Mouse (Mus musculus) liver, embryonic 16.5 days (tissue): ENCODE data around the gene Snrnp70. TPM values are rescaled to one million over a fixed set of nuclear protein-coding genes. Genes with fewer than 3 reads are reported as not detected.

ENCODE experiments used
- ATAC-seq: fragments of 200-750 bp; cut with Nextera tagmentation; 2 replicates; pipeline ENCODE4 v1.8.0; 2017; ENCODE audit warnings: low read depth, mild to moderate bottlenecking, moderate number of reproducible peaks, moderate library complexity
- H3K27ac ChIP-seq: fragments of 300-500 bp; sonication (generic); 2 replicates; pipeline ENCODE4 v1.5.1; 2014; ENCODE audit warnings: mild to moderate bottlenecking, low read length
- H3K27me3 ChIP-seq: fragments of 300-500 bp; sonication (generic); 2 replicates; pipeline ENCODE4 v1.6.1; 2014; ENCODE audit warnings: low read depth, low read length, mixed read lengths; ENCODE audit not compliant: control insufficient read depth, insufficient read depth
- H3K36me3 ChIP-seq: fragments of 300-500 bp; sonication (generic); 2 replicates; pipeline ENCODE4 v1.6.1; 2014; ENCODE audit warnings: mild to moderate bottlenecking; ENCODE audit not compliant: control insufficient read depth, insufficient read depth
- H3K4me1 ChIP-seq: fragments of 300-500 bp; sonication (generic); 2 replicates; pipeline ENCODE4 v1.6.1; 2014; ENCODE audit warnings: low read depth, low read length, mixed read lengths; ENCODE audit not compliant: control insufficient read depth
- H3K4me2 ChIP-seq: fragments of 300-500 bp; sonication (generic); 2 replicates; pipeline ENCODE4 v1.6.1; 2014; ENCODE audit warnings: low read depth, low read length, mixed read lengths
- H3K4me3 ChIP-seq: fragments of 300-500 bp; sonication (generic); 2 replicates; pipeline ENCODE4 v1.5.1; 2014; ENCODE audit warnings: low read depth, mild to moderate bottlenecking, low read length
- H3K9ac ChIP-seq: fragments of 300-500 bp; sonication (generic); 2 replicates; pipeline ENCODE4 v1.6.1; 2014; ENCODE audit warnings: low read depth, low read length
- H3K9me3 ChIP-seq: fragments of 300-500 bp; sonication (generic); replicated peaks from 2 replicates; pipeline ENCODE4 v1.6.1; 2016; ENCODE audit warnings: low read length; ENCODE audit not compliant: control insufficient read depth
- WGBS: fragments of 180-500 bp; shearing (Covaris S2); extraction: QIAGEN DNeasy Blood & Tissue Kit; methylation state at CpG from one replicate; pipeline ENCODE4 v1.1.7; 2014; ENCODE audit not compliant: insufficient replicate concordance; 5-methylcytosine and 5-hydroxymethylcytosine counted together
- polyA plus RNA-seq: library from polyadenylated mRNA; unstranded; fragments of >200 nt; fragmentation: Nextera tagmentation; extraction: Ambion mirVana; gene quantifications from 2 replicates; pipeline ENCODE4 v1.2.1, GENCODE M21; 2015

Gene Snrnp70
- polyA plus RNA-seq, 1 experiment from 2014 or later: 64.2 TPM

GRCm38 (mm10) chr7:45335056-45335455 lies 60.5 kb downstream of the Snrnp70 start, which contains the start of gene Hrc:
Hrc (plus strand) TSS chr7:45335290.
- Histone ChIP-seq H3K9ac (no peak within 1 kb of the TSS), H3K9me3 (no peaks in the 10 kb centered on the region), H3K36me3 (no peaks in the 10 kb centered on the region), H3K27me3 (peaks cover 62% of the 10 kb centered on the region), H3K4me1 (peaks cover 28% of the 10 kb centered on the region), H3K4me2 (no peak within 1 kb of the TSS), H3K4me3 (no peak within 1 kb of the TSS), H3K27ac (no peak within 1 kb of the TSS)
- no peak for ATAC-seq
- WGBS: 32% methylated on average over 5 of the region's 5 CpGs

DNA sequence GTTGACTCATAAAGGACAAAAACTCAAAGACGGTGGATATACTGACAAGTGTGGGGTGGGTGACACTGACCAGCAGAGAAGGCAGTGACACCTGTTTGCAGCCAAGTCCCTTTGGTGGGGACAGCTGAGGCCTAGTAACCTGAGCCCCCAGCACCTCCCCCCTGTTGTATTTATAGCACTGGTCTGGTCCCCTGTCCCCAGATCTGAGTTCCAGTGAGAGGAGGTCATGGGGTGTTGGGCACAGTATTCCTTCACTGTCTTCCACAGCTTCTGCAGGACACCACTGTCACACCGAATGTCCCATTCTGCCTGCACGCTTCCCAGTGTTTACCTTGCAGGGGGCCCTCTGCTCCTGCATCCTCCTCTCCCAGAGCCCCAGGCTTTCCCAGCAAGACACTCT lies 60.9 kb downstream of the Snrnp70 start:
- Histone ChIP-seq H3K27ac (no peak overlapping the region), H3K36me3 (no peaks in the 10 kb centered on the region), H3K9ac (no peak overlapping the region), H3K4me1 (peaks cover 25% of the 10 kb centered on the region), H3K9me3 (no peaks in the 10 kb centered on the region), H3K27me3 (peaks cover 59% of the 10 kb centered on the region), H3K4me2 (no peak overlapping the region), H3K4me3 (no peak overlapping the region)
- WGBS: 54% methylated on average over 3 of the region's 3 CpGs
- ATAC-seq: no peak

- peaks cover 50% of the 10 kb centered on the region for H3K27me3 ChIP-seq
- peak within 1 kb of the TSS; percentile 61 for H3K4me3 ChIP-seq
- H3K9ac ChIP-seq: peak within 1 kb of the TSS; percentile 52
- peaks cover 16% of the 10 kb centered on the region for H3K4me1 ChIP-seq
- peak; percentile 38; the same call in 1 of the 2 replicates for ATAC-seq
- H3K36me3 ChIP-seq: no peaks in the 10 kb centered on the region
- peak within 1 kb of the TSS; percentile 71 for H3K4me2 ChIP-seq
- no peak within 1 kb of the TSS for H3K27ac ChIP-seq
- no peaks in the 10 kb centered on the region for H3K9me3 ChIP-seq
- under 1% methylated on average over 38 of the region's 38 CpGs for WGBS
Observed at GRCm38 (mm10) chr7:45333431-45333982, 62.0 kb downstream of the Snrnp70 start, which contains the start of gene Trpm4. Trpm4 (minus strand) TSS chr7:45333780.

GRCm38 (mm10) chr7:45332685-45333425 lies 62.7 kb downstream of the Snrnp70 start:
- Histone ChIP-seq H3K4me1 (peaks cover 10% of the 10 kb centered on the region), H3K27me3 (peaks cover 43% of the 10 kb centered on the region), H3K4me3 (peak overlapping the region; percentile 61), H3K27ac (no peak overlapping the region), H3K9ac (peak overlapping the region; percentile 52), H3K4me2 (peak overlapping the region; percentile 71), H3K9me3 (no peaks in the 10 kb centered on the region), H3K36me3 (no peaks in the 10 kb centered on the region)
- WGBS: 6% methylated on average over 22 of the region's 22 CpGs
- peak; percentile 27; the same call in 1 of the 2 replicates for ATAC-seq

GRCm38 (mm10) chr7:45331502-45331901 lies 64.0 kb downstream of the Snrnp70 start:
- 67% methylated on average over 6 of the region's 6 CpGs for WGBS
- ATAC-seq: no peak
- Histone ChIP-seq H3K27me3 (peaks cover 33% of the 10 kb centered on the region), H3K27ac (no peak overlapping the region), H3K4me1 (peaks cover 10% of the 10 kb centered on the region), H3K4me2 (no peak overlapping the region), H3K4me3 (no peak overlapping the region), H3K9ac (no peak overlapping the region), H3K9me3 (no peaks in the 10 kb centered on the region), H3K36me3 (no peaks in the 10 kb centered on the region)

GRCm38 (mm10) chr7:45328841-45329475 lies 66.6 kb downstream of the Snrnp70 start:
- ATAC-seq: no peak

More at GRCm38 (mm10) chr7:45328841-45329475, 66.6 kb downstream of the Snrnp70 start:
- no peaks in the 10 kb centered on the region; the same call in 1 of the 2 replicates for H3K9me3 ChIP-seq
- H3K27me3 ChIP-seq: peaks cover 18% of the 10 kb centered on the region
- no peak overlapping the region for H3K4me2 ChIP-seq
- no peak overlapping the region for H3K9ac ChIP-seq
- no peaks in the 10 kb centered on the region for H3K36me3 ChIP-seq
- H3K4me3 ChIP-seq: no peak overlapping the region
- H3K4me1 ChIP-seq: peaks cover 10% of the 10 kb centered on the region
- WGBS: 69% methylated on average over 13 of the region's 13 CpGs
- H3K27ac ChIP-seq: no peak overlapping the region

Other genes starting within 250 kb of the Snrnp70 start
- 42.3 and 42.8 TPM in 2 replicates for gene Pih1d1, start 241.4 kb downstream of the Snrnp70 start, polyA plus RNA-seq
- gene Aldh16a1, start 241.2 kb downstream of the Snrnp70 start, polyA plus RNA-seq: 30.0 and 30.3 TPM in 2 replicates
- gene Slc17a7, start 231.8 kb downstream of the Snrnp70 start, polyA plus RNA-seq: not detected in 2 replicates
- not detected in 2 replicates for gene Gfy, start 216.2 kb downstream of the Snrnp70 start, polyA plus RNA-seq
- gene Pth2, start 214.7 kb downstream of the Snrnp70 start, polyA plus RNA-seq: not detected in 2 replicates
- gene Ccdc155, start 190.8 kb downstream of the Snrnp70 start, polyA plus RNA-seq: 0.05 TPM in 1 of 2 replicates, not detected in the other
- gene Dkkl1, start 183.6 kb downstream of the Snrnp70 start, polyA plus RNA-seq: 1.5 and 2.2 TPM in 2 replicates
- 5.0 and 6.5 TPM in 2 replicates for gene Tead2, start 180.0 kb downstream of the Snrnp70 start, polyA plus RNA-seq
- gene Cd37, start 156.6 kb downstream of the Snrnp70 start, polyA plus RNA-seq: 16.4 and 19.3 TPM in 2 replicates
- gene Slc6a16, start 154.7 kb downstream of the Snrnp70 start, polyA plus RNA-seq: not detected in 2 replicates
- gene Slc6a21, start 118.2 kb downstream of the Snrnp70 start, polyA plus RNA-seq: not detected in 2 replicates
- gene Trpm4, start 62.0 kb downstream of the Snrnp70 start, polyA plus RNA-seq: 0.85 and 1.7 TPM in 2 replicates
- 0.39 and 0.60 TPM in 2 replicates for gene Hrc, start 60.5 kb downstream of the Snrnp70 start, polyA plus RNA-seq
- gene Ppfia3, start 28.7 kb downstream of the Snrnp70 start, polyA plus RNA-seq: 0.15 and 0.19 TPM in 2 replicates
- not detected in 2 replicates for gene Lin7b, start 25.2 kb downstream of the Snrnp70 start, polyA plus RNA-seq
- gene Kcna7, start 9.9 kb upstream of the Snrnp70 start, polyA plus RNA-seq: not detected in 2 replicates
- gene Ntf5, start 18.0 kb upstream of the Snrnp70 start, polyA plus RNA-seq: 0.09 and 0.26 TPM in 2 replicates
- gene Lhb, start 25.1 kb upstream of the Snrnp70 start, polyA plus RNA-seq: not detected in 2 replicates
- gene Gys1, start 39.1 kb upstream of the Snrnp70 start, polyA plus RNA-seq: 7.6 and 8.9 TPM in 2 replicates
- gene Ruvbl2, start 42.4 kb upstream of the Snrnp70 start, polyA plus RNA-seq: 58.8 and 59.4 TPM in 2 replicates
- 6,125 and 6,166 TPM in 2 replicates for gene Ftl1, start 64.1 kb upstream of the Snrnp70 start, polyA plus RNA-seq
- gene Bax, start 71.2 kb upstream of the Snrnp70 start, polyA plus RNA-seq: 63.3 and 63.4 TPM in 2 replicates
- 0.41 and 0.75 TPM in 2 replicates for gene Tulp2, start 86.1 kb upstream of the Snrnp70 start, polyA plus RNA-seq
- not detected in 2 replicates for gene Gm45808, start 91.1 kb upstream of the Snrnp70 start, polyA plus RNA-seq
- gene Dhdh, start 93.1 kb upstream of the Snrnp70 start, polyA plus RNA-seq: 2.5 and 3.3 TPM in 2 replicates
- 122 and 124 TPM in 2 replicates for gene Nucb1, start 114.7 kb upstream of the Snrnp70 start, polyA plus RNA-seq
- 293 and 328 TPM in 2 replicates for gene Ppp1r15a, start 130.5 kb upstream of the Snrnp70 start, polyA plus RNA-seq
- 0.47 and 0.78 TPM in 2 replicates for gene Plekha4, start 130.6 kb upstream of the Snrnp70 start, polyA plus RNA-seq
- gene Hsd17b14, start 159.2 kb upstream of the Snrnp70 start, polyA plus RNA-seq: 1.3 and 1.8 TPM in 2 replicates
- gene Bcat2, start 174.4 kb upstream of the Snrnp70 start, polyA plus RNA-seq: 44.0 and 44.6 TPM in 2 replicates
- gene Fgf21, start 219.7 kb upstream of the Snrnp70 start, polyA plus RNA-seq: not detected in 2 replicates
- gene Fut1, start 221.5 kb upstream of the Snrnp70 start, polyA plus RNA-seq: not detected in 2 replicates
- 0.05 and 0.06 TPM in 2 replicates for gene Izumo1, start 226.1 kb upstream of the Snrnp70 start, polyA plus RNA-seq
- 1.7 and 1.8 TPM in 2 replicates for gene Rasip1, start 231.7 kb upstream of the Snrnp70 start, polyA plus RNA-seq
- 0.58 and 1.3 TPM in 2 replicates for gene Mamstr, start 244.2 kb upstream of the Snrnp70 start, polyA plus RNA-seq